Mouse (Mus musculus): ENCODE data around the gene Zfp36l1. TPM values are rescaled to one million over a fixed set of nuclear protein-coding genes. Genes with fewer than 3 reads are reported as not detected.
A peak's percentile ranks its signal among the peaks of the same experiment; 100 is the strongest.
"Not testable (repeated sequence)": the region's sequence is repeated elsewhere in the genome, so short reads cannot be mapped to it uniquely, and the experiment has no call there.

Gene Zfp36l1
- polyA plus RNA-seq, 1 experiment from 2014 or later: 149 TPM

GRCm38 (mm10) chr12:80114892-80115141, 2.0 kb upstream of the Zfp36l1 start:
- no peaks in the 10 kb centered on the region for H3K27me3 ChIP-seq
- H3K9me3 ChIP-seq: no peaks in the 10 kb centered on the region
- 0% methylated on average over 8 of the region's 8 CpGs for WGBS
- peak overlapping the region; percentile 90 for H3K4me3 ChIP-seq
- H3K4me1 ChIP-seq: peaks cover 21% of the 10 kb centered on the region
- H3K27ac ChIP-seq: peak overlapping the region; percentile 99
- H3K4me2 ChIP-seq: peak overlapping the region; percentile 90
- peak overlapping the region; percentile 79 for H3K9ac ChIP-seq
- peak; percentile 33; the same call in 1 of the 2 replicates for ATAC-seq (ENCODE audit: insufficient number of reproducible peaks, insufficient read depth, low FRiP score, low TSS enrichment, low read depth)
- H3K36me3 ChIP-seq: peaks cover 14% of the 10 kb centered on the region

GRCm38 (mm10) chr12:80114031-80114891, 1.4 kb upstream of the Zfp36l1 start:
- ATAC-seq (ENCODE audit: insufficient number of reproducible peaks, insufficient read depth, low FRiP score, low TSS enrichment, low read depth): no peak
- Histone ChIP-seq H3K36me3 (peaks cover 16% of the 10 kb centered on the region), H3K9me3 (no peaks in the 10 kb centered on the region), H3K27me3 (no peaks in the 10 kb centered on the region), H3K27ac (peak overlapping the region; percentile 99), H3K4me2 (peak overlapping the region; percentile 90), H3K4me3 (peak overlapping the region; percentile 90), H3K9ac (peak overlapping the region; percentile 79), H3K4me1 (peaks cover 21% of the 10 kb centered on the region)
- under 1% methylated on average over 51 of the region's 51 CpGs for WGBS

GRCm38 (mm10) chr12:80113586-80114021, 791 bp upstream of the Zfp36l1 start:
- peaks cover 16% of the 10 kb centered on the region for H3K36me3 ChIP-seq
- H3K4me2 ChIP-seq: peak overlapping the region; percentile 90

GRCm38 (mm10) chr12:80112071-80112660, 647 bp downstream of the Zfp36l1 start:
- ATAC-seq (ENCODE audit: insufficient number of reproducible peaks, insufficient read depth, low FRiP score, low TSS enrichment, low read depth): no peak
- peaks cover 21% of the 10 kb centered on the region for H3K4me1 ChIP-seq

More at GRCm38 (mm10) chr12:80113586-80114021, 791 bp upstream of the Zfp36l1 start:
- Histone ChIP-seq H3K27ac (peak overlapping the region; percentile 99), H3K27me3 (no peaks in the 10 kb centered on the region), H3K9me3 (no peaks in the 10 kb centered on the region), H3K9ac (peak overlapping the region; percentile 79), H3K4me3 (peak overlapping the region; percentile 90), H3K4me1 (peaks cover 24% of the 10 kb centered on the region)
- WGBS: under 1% methylated on average over 22 of the region's 22 CpGs
- no peak for ATAC-seq (ENCODE audit: insufficient number of reproducible peaks, insufficient read depth, low FRiP score, low TSS enrichment, low read depth)

GRCm38 (mm10) chr12:80111131-80112070, 1.4 kb downstream of the Zfp36l1 start:
- H3K27ac ChIP-seq: peak overlapping the region; percentile 99
- under 1% methylated on average over 29 of the region's 29 CpGs for WGBS
- no peak for ATAC-seq (ENCODE audit: insufficient number of reproducible peaks, insufficient read depth, low FRiP score, low TSS enrichment, low read depth)
- H3K27me3 ChIP-seq: no peaks in the 10 kb centered on the region
- H3K9ac ChIP-seq: peak overlapping the region; percentile 100
- H3K9me3 ChIP-seq: no peaks in the 10 kb centered on the region
- peak overlapping the region; percentile 90 for H3K4me3 ChIP-seq
- H3K4me2 ChIP-seq: peak overlapping the region; percentile 90
- H3K36me3 ChIP-seq: peaks cover 26% of the 10 kb centered on the region
- H3K4me1 ChIP-seq: peaks cover 13% of the 10 kb centered on the region

More at GRCm38 (mm10) chr12:80112071-80112660, 647 bp downstream of the Zfp36l1 start:
- H3K27me3 ChIP-seq: no peaks in the 10 kb centered on the region
- H3K27ac ChIP-seq: peak overlapping the region; percentile 99
- peak overlapping the region; percentile 90 for H3K4me3 ChIP-seq
- peak overlapping the region; percentile 100 for H3K9ac ChIP-seq
- under 1% methylated on average over 26 of the region's 26 CpGs for WGBS
- peak overlapping the region; percentile 90 for H3K4me2 ChIP-seq
- H3K9me3 ChIP-seq: no peaks in the 10 kb centered on the region
- H3K36me3 ChIP-seq: peaks cover 20% of the 10 kb centered on the region

- peak overlapping the region; percentile 90 for H3K4me2 ChIP-seq
- no peaks in the 10 kb centered on the region for H3K27me3 ChIP-seq
- H3K9me3 ChIP-seq: no peaks in the 10 kb centered on the region
- H3K4me1 ChIP-seq: peaks cover 9% of the 10 kb centered on the region; the same call in 1 of the 2 replicates
- no peak for ATAC-seq (ENCODE audit: insufficient number of reproducible peaks, insufficient read depth, low FRiP score, low TSS enrichment, low read depth)
- H3K36me3 ChIP-seq: peaks cover 26% of the 10 kb centered on the region
- 1% methylated on average over 9 of the region's 9 CpGs for WGBS
- peak overlapping the region; percentile 90 for H3K4me3 ChIP-seq
- peak overlapping the region; percentile 99 for H3K27ac ChIP-seq
- peak overlapping the region; percentile 100 for H3K9ac ChIP-seq
Observed at GRCm38 (mm10) chr12:80110546-80110870, 2.3 kb downstream of the Zfp36l1 start.

- Histone ChIP-seq H3K9ac (peak overlapping the region; percentile 100), H3K4me3 (peak overlapping the region; percentile 90), H3K36me3 (peaks cover 26% of the 10 kb centered on the region), H3K27ac (peak overlapping the region; percentile 99), H3K27me3 (no peaks in the 10 kb centered on the region), H3K4me1 (peaks cover 9% of the 10 kb centered on the region; the same call in 1 of the 2 replicates), H3K9me3 (no peaks in the 10 kb centered on the region), H3K4me2 (peak overlapping the region; percentile 90)
- WGBS: under 1% methylated on average over 53 of the region's 53 CpGs
- ATAC-seq (ENCODE audit: insufficient number of reproducible peaks, insufficient read depth, low FRiP score, low TSS enrichment, low read depth): no peak
Observed at GRCm38 (mm10) chr12:80109753-80110545, 2.9 kb downstream of the Zfp36l1 start.

GRCm38 (mm10) chr12:80108896-80109668, 3.7 kb downstream of the Zfp36l1 start:
- not testable (repeated sequence) for H3K4me1 ChIP-seq; ATAC-seq (ENCODE audit: insufficient number of reproducible peaks, insufficient read depth, low FRiP score, low TSS enrichment, low read depth); H3K27me3 ChIP-seq; H3K9me3 ChIP-seq
- Histone ChIP-seq H3K4me2 (peak overlapping the region; percentile 90), H3K27ac (peak overlapping the region; percentile 99), H3K4me3 (peak overlapping the region; percentile 90), H3K9ac (peak overlapping the region; percentile 100), H3K36me3 (peaks cover 26% of the 10 kb centered on the region)
- 8% methylated on average over 11 of the region's 11 CpGs for WGBS

GRCm38 (mm10) chr12:80106896-80107667, 5.7 kb downstream of the Zfp36l1 start:
- 0 out of 2 replicates have a peak, but pooled peaks have one; percentile 18 for ATAC-seq (ENCODE audit: insufficient number of reproducible peaks, insufficient read depth, low FRiP score, low TSS enrichment, low read depth)
- no peaks in the 10 kb centered on the region for H3K27me3 ChIP-seq
- peaks cover 26% of the 10 kb centered on the region for H3K36me3 ChIP-seq

More at GRCm38 (mm10) chr12:80106896-80107667, 5.7 kb downstream of the Zfp36l1 start:
- Histone ChIP-seq H3K27ac (peak overlapping the region; percentile 45), H3K9ac (no peak overlapping the region), H3K4me1 (peaks cover 12% of the 10 kb centered on the region), H3K4me2 (no peak overlapping the region), H3K4me3 (no peak overlapping the region), H3K9me3 (no peaks in the 10 kb centered on the region)
- WGBS: 94% methylated on average over 3 of the region's 3 CpGs
